Mouse (Mus musculus) kidney, postnatal 0 days (tissue): ENCODE measurements around the gene Lekr1. TPM values are rescaled to one million over a fixed set of nuclear protein-coding genes. Genes with fewer than 3 reads are reported as not detected.

ENCODE experiments used
- ATAC-seq: fragments of 200-750 bp; cut with Nextera tagmentation; replicated peaks from 2 replicates; pipeline ENCODE4 v1.8.0; 2017; ENCODE audit warnings: low read depth, moderate number of reproducible peaks, moderate TSS enrichment, moderate library complexity; ENCODE audit not compliant: low FRiP score
- DNase-seq: peaks from one replicate; pipeline ENCODE4 v3.0.0-alpha.2; 2016; ENCODE audit warnings: low spot score
- H3K27ac ChIP-seq: fragments of 300-500 bp; sonication (generic); 2 replicates; pipeline ENCODE4 v1.5.1; 2014; ENCODE audit warnings: mild to moderate bottlenecking
- H3K27me3 ChIP-seq: fragments of 300-500 bp; sonication (generic); 2 replicates; pipeline ENCODE4 v1.6.1; 2014; ENCODE audit warnings: low read length, mixed read lengths; ENCODE audit not compliant: insufficient read depth
- H3K36me3 ChIP-seq: fragments of 300-500 bp; sonication (generic); 2 replicates; pipeline ENCODE4 v1.6.1; 2014; ENCODE audit warnings: low read length, mixed read lengths; ENCODE audit not compliant: insufficient read depth
- H3K4me1 ChIP-seq: fragments of 300-500 bp; sonication (generic); replicated peaks from 2 replicates; pipeline ENCODE4 v1.6.1; 2014; ENCODE audit warnings: antibody characterized with exemption, low read length, mixed read lengths; ENCODE audit not compliant: insufficient read depth
- H3K4me2 ChIP-seq: fragments of 300-500 bp; sonication (generic); 2 replicates; pipeline ENCODE4 v1.6.1; 2014; ENCODE audit warnings: mild to moderate bottlenecking, low read length, moderate library complexity, mixed read lengths
- H3K4me3 ChIP-seq: fragments of 300-500 bp; sonication (generic); replicated peaks from 2 replicates; pipeline ENCODE4 v1.5.1; 2014; ENCODE audit warnings: low read depth, low read length
- H3K9ac ChIP-seq: fragments of 300-500 bp; sonication (generic); 2 replicates; pipeline ENCODE4 v1.6.1; 2014; ENCODE audit warnings: low read depth, low read length
- H3K9me3 ChIP-seq: fragments of 300-500 bp; sonication (generic); replicated peaks from 2 replicates; pipeline ENCODE4 v1.6.1; 2016; ENCODE audit warnings: low read length, inconsistent platforms, mixed read lengths
- CTCF ChIP-seq: IDR thresholded peaks from 2 replicates; pipeline ENCODE4 v1.5.1; 2016; ENCODE audit warnings: antibody characterized with exemption, low read depth, mild to moderate bottlenecking, moderate library complexity
- WGBS: fragments of 180-500 bp; shearing (Covaris S2); extraction: QIAGEN DNeasy Blood & Tissue Kit; methylation state at CpG from one replicate; pipeline ENCODE4 v1.1.7; 2014; 5-methylcytosine and 5-hydroxymethylcytosine counted together
- polyA plus RNA-seq: library from polyadenylated mRNA; unstranded; fragments of >200 nt; fragmentation: Nextera tagmentation; extraction: Ambion mirVana; gene quantifications from 2 replicates; pipeline ENCODE4 v1.2.1, GENCODE M21; 2015

Lekr1 gene
- polyA plus RNA-seq, 1 experiment from 2014 or later = 6.9 TPM

GRCm38 (mm10) chr3:65829943-65830483 is 164.0 kb downstream of the Lekr1 start:
- H3K9ac ChIP-seq = no peak overlapping the region
- no peaks in the 10 kb centered on the region; the same call in 1 of the 2 replicates for H3K27me3 ChIP-seq
- no peak for ATAC-seq
- H3K4me3 ChIP-seq = no peak overlapping the region
- WGBS = 74% methylated on average over 7 of the region's 7 CpGs
- TF ChIP-seq CTCF = no peak
- H3K9me3 ChIP-seq = no peaks in the 10 kb centered on the region
- no peaks in the 10 kb centered on the region for H3K4me1 ChIP-seq
- no peak overlapping the region for H3K27ac ChIP-seq
- no peak overlapping the region for H3K4me2 ChIP-seq
- no peak for DNase-seq
- H3K36me3 ChIP-seq = no peaks in the 10 kb centered on the region

DNA sequence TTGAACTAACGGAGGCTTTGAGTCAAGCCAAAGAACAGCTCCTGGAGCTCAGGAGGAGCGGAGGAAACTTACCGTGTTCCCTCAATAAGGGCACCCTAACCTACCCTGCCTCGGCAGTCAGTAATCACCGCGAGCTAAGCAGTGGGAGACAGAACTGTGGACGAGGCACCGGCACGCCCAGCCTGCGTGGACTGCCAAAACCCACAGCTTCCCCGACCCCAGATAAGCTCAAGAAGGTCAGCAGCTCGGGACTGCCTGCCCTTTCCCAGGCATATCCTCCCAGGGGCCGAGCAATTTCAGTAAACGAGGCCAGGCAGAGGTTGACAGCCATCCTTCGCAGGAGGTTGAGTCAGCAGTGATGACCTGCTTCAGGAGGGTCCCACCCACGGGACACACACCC is 164.8 kb downstream of the Lekr1 start:
- DNase-seq (no peak), ATAC-seq (no peak)
- Histone ChIP-seq H3K4me1 (no peaks in the 10 kb centered on the region), H3K36me3 (no peaks in the 10 kb centered on the region), H3K4me2 (no peak overlapping the region; the same call in 1 of the 2 replicates), H3K9me3 (no peaks in the 10 kb centered on the region), H3K4me3 (no peak overlapping the region), H3K9ac (no peak overlapping the region), H3K27ac (no peak overlapping the region), H3K27me3 (no peaks in the 10 kb centered on the region; the same call in 1 of the 2 replicates)
- whole genome bisulfite sequencing = 33% methylated on average over 16 of the region's 16 CpGs
- TF ChIP-seq CTCF = no peak

DNA sequence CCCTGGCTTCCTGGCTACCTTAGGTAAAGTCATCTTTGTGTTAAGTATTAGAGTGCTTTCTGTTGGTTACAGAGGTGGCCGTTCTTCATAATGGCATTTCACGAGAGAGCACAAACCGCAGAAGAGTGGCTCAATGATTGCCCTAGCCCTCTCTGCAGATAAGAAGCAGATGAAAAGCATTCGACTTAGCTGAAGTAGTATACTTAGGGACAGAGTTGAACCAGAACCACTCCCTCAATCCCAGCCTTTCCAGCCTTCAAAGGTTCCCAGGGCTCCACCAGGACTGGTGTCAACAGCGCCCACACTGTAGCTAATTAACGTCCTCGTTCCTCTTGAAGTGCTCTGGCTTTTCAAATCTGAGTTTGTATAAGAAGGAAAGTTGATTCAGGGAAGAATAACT is 166.4 kb downstream of the Lekr1 start:
- DNase-seq = no peak
- Histone ChIP-seq H3K4me3 (no peak overlapping the region), H3K27me3 (no peaks in the 10 kb centered on the region; the same call in 1 of the 2 replicates), H3K4me1 (no peaks in the 10 kb centered on the region), H3K9ac (no peak overlapping the region), H3K36me3 (no peaks in the 10 kb centered on the region), H3K27ac (no peak overlapping the region), H3K9me3 (no peaks in the 10 kb centered on the region), H3K4me2 (no peak overlapping the region)
- ATAC-seq = no peak
- 56% methylated on average over 7 of the region's 7 CpGs for WGBS
- TF ChIP-seq CTCF = no peak

- no peak for TF ChIP-seq CTCF
- no peaks in the 10 kb centered on the region for H3K4me1 ChIP-seq
- H3K36me3 ChIP-seq = no peaks in the 10 kb centered on the region
- H3K9me3 ChIP-seq = no peaks in the 10 kb centered on the region
- no peak overlapping the region for H3K4me2 ChIP-seq
- H3K27me3 ChIP-seq = no peaks in the 10 kb centered on the region
- ATAC-seq = no peak
- 73% methylated on average over 5 of the region's 5 CpGs for WGBS
- no peak for DNase-seq
- H3K4me3 ChIP-seq = no peak overlapping the region
- no peak overlapping the region for H3K27ac ChIP-seq
- H3K9ac ChIP-seq = no peak overlapping the region
Measured at GRCm38 (mm10) chr3:65836435-65836834, 170.4 kb downstream of the Lekr1 start.

- TF ChIP-seq CTCF = 0 out of 2 replicates have a peak, but pooled peaks have one; percentile 27
- no peaks in the 10 kb centered on the region for H3K4me1 ChIP-seq
- H3K9ac ChIP-seq = no peak overlapping the region
- no peaks in the 10 kb centered on the region for H3K36me3 ChIP-seq
- no peaks in the 10 kb centered on the region for H3K27me3 ChIP-seq
- no peak overlapping the region for H3K27ac ChIP-seq
- ATAC-seq (no peak), DNase-seq (no peak)
- no peak overlapping the region for H3K4me3 ChIP-seq
- no peaks in the 10 kb centered on the region for H3K9me3 ChIP-seq
- no peak overlapping the region for H3K4me2 ChIP-seq
Measured at GRCm38 (mm10) chr3:65839664-65840063, 173.6 kb downstream of the Lekr1 start.

DNA sequence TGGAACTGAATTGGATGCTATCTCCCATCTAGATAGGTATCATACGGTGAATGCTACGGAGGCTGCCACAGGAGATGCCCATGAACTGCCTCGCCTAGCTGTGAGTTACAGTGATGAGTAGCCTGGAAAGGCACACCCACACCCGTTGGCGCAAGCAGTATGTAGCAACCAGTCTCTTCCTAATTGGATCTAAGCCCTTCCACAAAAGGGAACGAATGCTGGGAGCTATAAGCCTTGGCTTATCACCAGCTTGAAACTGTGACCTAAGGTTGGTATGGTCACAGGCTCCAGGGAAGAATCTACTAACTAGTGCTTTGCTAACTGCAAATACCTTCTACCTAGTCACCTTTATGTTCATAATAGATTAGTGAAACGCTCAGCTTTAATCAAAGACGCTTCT is 175.1 kb downstream of the Lekr1 start:
- Histone ChIP-seq H3K27ac (no peak overlapping the region), H3K4me3 (no peak overlapping the region), H3K9ac (no peak overlapping the region), H3K4me1 (no peaks in the 10 kb centered on the region), H3K9me3 (no peaks in the 10 kb centered on the region), H3K27me3 (no peaks in the 10 kb centered on the region), H3K36me3 (no peaks in the 10 kb centered on the region), H3K4me2 (no peak overlapping the region)
- DNase-seq (no peak), ATAC-seq (no peak)
- WGBS = 92% methylated on average over 8 of the region's 8 CpGs
- TF ChIP-seq CTCF = no peak
